Mouse (Mus musculus): Measurements from ENCODE around the gene Ubxn6. TPM values are rescaled to one million over a fixed set of nuclear protein-coding genes. Genes with fewer than 3 reads are reported as not detected.

Ubxn6 gene
- total and polyA plus RNA-seq, 3 experiments, result 28.2 to 42.2 TPM; not detected in 1

- H3K9ac ChIP-seq (ENCODE audit: control insufficient read depth, low read depth, low read length, poor library complexity, severe bottlenecking), result no peak overlapping the region
- no peak overlapping the region for H3K27ac ChIP-seq (ENCODE audit: control insufficient read depth, low read depth, low read length)
- H3K4me1 ChIP-seq (ENCODE audit: control insufficient read depth in 1 of 2, insufficient read depth in 2 of 2, low read length in 2 of 2), result peaks cover 6 to 7% of the 10 kb centered on the region in 2 experiments; a peak in 3 of 4 replicates
- H3K4me3 ChIP-seq (ENCODE audit: control insufficient read depth in 1 of 2, insufficient read depth in 1 of 2, low read depth in 2 of 2, low read length in 2 of 2), result no peak overlapping the region
- no peak for TF ChIP-seq NRF1 (IDR thresholded peaks at IDR 0.05; ENCODE audit: insufficient read depth, low read depth, low read length, poor library complexity, severe bottlenecking)
- no peak for TF ChIP-seq SIN3A (IDR thresholded peaks at IDR 0.05; ENCODE audit: low read length)
- TF ChIP-seq MEF2A (IDR thresholded peaks at IDR 0.05; ENCODE audit: extremely low read depth, insufficient replicate concordance, low read depth, low read length, poor library complexity, severe bottlenecking), result no peak
- no peak for TF ChIP-seq ELF1 (IDR thresholded peaks at IDR 0.05; ENCODE audit: low read depth, low read length)
- no peak for TF ChIP-seq MYC (IDR thresholded peaks at IDR 0.05; ENCODE audit: low read depth, low read length)
- TF ChIP-seq TCF12 (IDR thresholded peaks at IDR 0.05; ENCODE audit: low read depth, low read length), result no peak
- no peak for TF ChIP-seq POLR2AphosphoS2 (IDR thresholded peaks at IDR 0.05; ENCODE audit: low read length)
- no peak for TF ChIP-seq ZNF384 (IDR thresholded peaks at IDR 0.05; ENCODE audit: low read depth, low read length)
- TF ChIP-seq RCOR1 (IDR thresholded peaks at IDR 0.05; ENCODE audit: low read depth, low read length), result no peak
- TF ChIP-seq CHD1 (IDR thresholded peaks at IDR 0.05; ENCODE audit: low read depth, low read length), result no peak
- TF ChIP-seq UBTF (IDR thresholded peaks at IDR 0.05; ENCODE audit: borderline replicate concordance, insufficient read depth, low read depth, low read length), result no peak
- no peak for TF ChIP-seq SMC3 (IDR thresholded peaks at IDR 0.05; ENCODE audit: low read depth, low read length)
- no peak for TF ChIP-seq GATA1 (IDR thresholded peaks at IDR 0.05; ENCODE audit: low read depth, low read length)
- no peak for TF ChIP-seq TAL1 (IDR thresholded peaks at IDR 0.05; ENCODE audit: low read length)
- TF ChIP-seq MAZ (IDR thresholded peaks at IDR 0.05; ENCODE audit: low read depth, low read length), result no peak
- no peaks in the 10 kb centered on the region for H3K9me3 ChIP-seq (replicated peaks; ENCODE audit: insufficient read depth, low read length)
- H3K27me3 ChIP-seq (ENCODE audit: control insufficient read depth in 1 of 2, insufficient read depth in 2 of 2, low read length in 2 of 2), result no peaks in the 10 kb centered on the region
- H3K36me3 ChIP-seq (ENCODE audit: control insufficient read depth in 1 of 2, insufficient read depth in 2 of 2, low read length in 2 of 2), result peaks cover 16 to 34% of the 10 kb centered on the region in 2 experiments
- DNase-seq (ENCODE audit: low read depth, low spot score), result no peak
- peaks cover 12% of the 10 kb centered on the region for H3K79me2 ChIP-seq (ENCODE audit: control insufficient read depth, insufficient read depth, low read length, poor library complexity)
Observed at GRCm38 (mm10) chr17:56057381-56058120, 17.3 kb downstream of the Ubxn6 start.

- DNase-seq (ENCODE audit: low read depth, low spot score), result no peak
- Histone ChIP-seq H3K27me3 (ENCODE audit: control insufficient read depth in 1 of 2, insufficient read depth in 2 of 2, low read length in 2 of 2) (no peaks in the 10 kb centered on the region), H3K4me1 (ENCODE audit: control insufficient read depth in 1 of 2, insufficient read depth in 2 of 2, low read length in 2 of 2) (peaks cover 6 to 7% of the 10 kb centered on the region in 2 experiments; a peak in 3 of 4 replicates), H3K79me2 (ENCODE audit: control insufficient read depth, insufficient read depth, low read length, poor library complexity) (peaks cover 22% of the 10 kb centered on the region), H3K27ac (ENCODE audit: control insufficient read depth, low read depth, low read length) (no peak overlapping the region), H3K9ac (ENCODE audit: control insufficient read depth, low read depth, low read length, poor library complexity, severe bottlenecking) (no peak overlapping the region), H3K36me3 (ENCODE audit: control insufficient read depth in 1 of 2, insufficient read depth in 2 of 2, low read length in 2 of 2) (peaks cover 16 to 34% of the 10 kb centered on the region in 2 experiments), H3K9me3 (replicated peaks; ENCODE audit: insufficient read depth, low read length) (no peaks in the 10 kb centered on the region), H3K4me3 (ENCODE audit: control insufficient read depth in 1 of 2, insufficient read depth in 1 of 2, low read depth in 2 of 2, low read length in 2 of 2) (no peak overlapping the region)
- peak; percentile 32; the same call in 1 of the 2 replicates for TF ChIP-seq GATA1 (IDR thresholded peaks at IDR 0.05; ENCODE audit: low read depth, low read length)
- TF ChIP-seq POLR2AphosphoS5 (IDR thresholded peaks at IDR 0.05; ENCODE audit: borderline replicate concordance, low read depth, low read length), result no peak
- TF ChIP-seq MXI1 (IDR thresholded peaks at IDR 0.05; ENCODE audit: low read depth, low read length), result 0 out of 2 replicates have a peak, but pooled peaks have one; percentile 10
- TF ChIP-seq ZMIZ1 (IDR thresholded peaks at IDR 0.05; ENCODE audit: low read depth, low read length), result no peak
- peak; percentile 13; the same call in 1 of the 2 replicates for TF ChIP-seq TCF12 (IDR thresholded peaks at IDR 0.05; ENCODE audit: low read depth, low read length)
- no peak for TF ChIP-seq BHLHE40 (IDR thresholded peaks at IDR 0.05; ENCODE audit: borderline replicate concordance, low read depth, low read length)
Observed at GRCm38 (mm10) chr17:56055945-56056678, 18.7 kb downstream of the Ubxn6 start.

All from MEL (cell line).